Mouse (Mus musculus) spleen, adult 2 months (tissue): ENCODE results near the gene Mif.

Source experiments
- CTCF ChIP-seq: fragments of 200-500 bp; IDR thresholded peaks from 2 replicates; pipeline ENCODE4 v1.5.1; 2011; ENCODE audit warnings: mild to moderate bottlenecking, inconsistent platforms; ENCODE audit not compliant: insufficient read depth, insufficient read length, insufficient replicate concordance; ENCODE audit errors: extremely low read depth
- POLR2A ChIP-seq: fragments of 200-500 bp; IDR thresholded peaks from 2 replicates; pipeline ENCODE4 v1.6.1; 2011; ENCODE audit warnings: low read depth, low read length, inconsistent platforms

GRCm38 (mm10) chr10:75906882-75907281 is 46.8 kb upstream of the Mif start:
- TF ChIP-seq CTCF (no peak), POLR2A (no peak)
